Mouse (Mus musculus) embryonic facial prominence, embryonic 11.5 days (tissue): ENCODE results near the gene Laptm4a. TPM values are rescaled to one million over a fixed set of nuclear protein-coding genes. Genes with fewer than 3 reads are reported as not detected.
A peak's percentile ranks its signal among the peaks of the same experiment; 100 is the strongest.

Experiments used
- ATAC-seq: fragments of 200-750 bp; cut with Nextera tagmentation; replicated peaks from 2 replicates; pipeline ENCODE4 v1.8.0; 2017; ENCODE audit warnings: low read depth; ENCODE audit not compliant: insufficient number of reproducible peaks, low FRiP score, low TSS enrichment
- DNase-seq: peaks from one replicate; pipeline ENCODE4 v3.0.0-alpha.2; 2015; ENCODE audit warnings: low spot score
- H3K27ac ChIP-seq: fragments of 300-500 bp; sonication (generic); replicated peaks from 2 replicates; pipeline ENCODE4 v1.5.1; 2014; ENCODE audit warnings: mild to moderate bottlenecking, low read depth, low read length, control low read depth
- H3K27me3 ChIP-seq: fragments of 300-500 bp; sonication (generic); 2 replicates; pipeline ENCODE4 v1.6.1; 2014; ENCODE audit warnings: mild to moderate bottlenecking, low read length, moderate library complexity, mixed read lengths; ENCODE audit not compliant: control insufficient read depth, insufficient read depth
- H3K36me3 ChIP-seq: fragments of 300-500 bp; sonication (generic); replicated peaks from 2 replicates; pipeline ENCODE4 v1.6.1; 2014; ENCODE audit warnings: low read depth, mild to moderate bottlenecking, low read length, moderate library complexity, mixed read lengths; ENCODE audit not compliant: control insufficient read depth, insufficient read depth
- H3K4me1 ChIP-seq: fragments of 300-500 bp; sonication (generic); 2 replicates; pipeline ENCODE4 v1.6.1; 2014; ENCODE audit warnings: low read length, mixed read lengths; ENCODE audit not compliant: control insufficient read depth, insufficient read depth
- H3K4me2 ChIP-seq: fragments of 300-500 bp; sonication (generic); 2 replicates; pipeline ENCODE4 v1.6.1; 2014; ENCODE audit warnings: low read depth, mild to moderate bottlenecking, control low read depth, low read length, moderate library complexity
- H3K4me3 ChIP-seq: fragments of 300-500 bp; sonication (generic); 2 replicates; pipeline ENCODE4 v1.5.1; 2014; ENCODE audit warnings: low read depth, low read length, control low read depth
- H3K9ac ChIP-seq: fragments of 300-500 bp; sonication (generic); replicated peaks from 2 replicates; pipeline ENCODE4 v1.6.1; 2014; ENCODE audit warnings: mild to moderate bottlenecking, control low read depth, low read length
- H3K9me3 ChIP-seq: fragments of 300-500 bp; sonication (generic); replicated peaks from 2 replicates; pipeline ENCODE4 v1.6.1; 2016; ENCODE audit warnings: mild to moderate bottlenecking, low read length, inconsistent platforms, mixed read lengths; ENCODE audit not compliant: control insufficient read depth
- WGBS: fragments of 180-500 bp; shearing (Covaris S2); extraction: QIAGEN DNeasy Blood & Tissue Kit; methylation state at CpG from one replicate; pipeline ENCODE4 v1.1.7; 2014; 5-methylcytosine and 5-hydroxymethylcytosine counted together
- polyA plus RNA-seq: library from polyadenylated mRNA; unstranded; fragments of >200 nt; fragmentation: Nextera tagmentation; extraction: Ambion mirVana; gene quantifications from 2 replicates; pipeline ENCODE4 v1.2.1, GENCODE M21; 2014

Gene Laptm4a
- polyA plus RNA-seq, 1 experiment from 2014 or later: 224 TPM

DNA sequence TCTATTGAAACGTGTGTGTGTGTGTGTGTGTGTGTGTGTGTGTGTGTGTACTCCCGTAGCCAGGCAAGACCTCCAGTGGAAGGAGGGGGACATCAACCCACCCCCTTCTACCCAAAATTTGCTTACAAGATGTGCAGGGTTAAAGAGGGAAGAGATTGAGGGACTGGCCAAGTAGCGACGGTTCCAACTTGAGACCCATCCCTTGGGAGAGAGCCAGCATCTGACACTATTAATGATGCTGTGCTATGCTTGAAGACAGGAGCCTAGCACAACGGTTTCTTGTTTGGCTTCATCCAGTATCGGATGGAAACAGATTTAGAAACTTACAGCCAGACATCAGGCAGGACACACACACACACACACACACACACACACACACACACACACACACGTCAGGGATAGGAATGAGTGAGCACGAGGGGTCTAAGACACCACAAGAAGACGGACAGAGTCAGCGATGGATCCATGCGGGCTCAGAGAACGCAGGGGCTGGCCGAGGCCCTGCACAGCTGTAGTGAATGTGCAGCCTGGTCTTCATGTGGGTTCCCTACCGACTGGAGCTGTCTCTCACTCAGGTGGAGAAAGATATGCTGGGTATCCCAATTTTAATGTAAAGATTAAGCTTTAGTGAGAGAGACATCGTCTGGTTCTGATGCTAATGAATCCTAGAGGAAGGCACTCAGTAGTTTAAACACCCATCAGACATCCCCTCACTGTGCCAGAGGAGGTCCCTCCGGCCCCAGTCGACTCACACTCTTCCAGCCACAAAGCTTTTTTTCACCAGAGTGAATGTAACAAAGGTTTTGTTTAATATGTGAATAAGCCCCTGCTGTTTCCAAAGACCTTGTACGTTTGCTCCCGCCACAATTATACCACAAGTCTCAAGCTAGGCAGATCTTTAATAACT, 22.3 kb upstream of the Laptm4a start:
- Histone ChIP-seq H3K9ac (no peak overlapping the region), H3K9me3 (no peaks in the 10 kb centered on the region), H3K4me2 (no peak overlapping the region), H3K27ac (no peak overlapping the region), H3K27me3 (no peaks in the 10 kb centered on the region), H3K4me1 (no peaks in the 10 kb centered on the region; the same call in 1 of the 2 replicates), H3K36me3 (no peaks in the 10 kb centered on the region), H3K4me3 (no peak overlapping the region)
- DNase-seq (peak; percentile 4), ATAC-seq (no peak)
- 54% methylated on average over 19 of the region's 19 CpGs for WGBS

GRCm38 (mm10) chr12:8900107-8900698, 21.3 kb upstream of the Laptm4a start:
- no peaks in the 10 kb centered on the region; the same call in 1 of the 2 replicates for H3K4me1 ChIP-seq
- H3K4me3 ChIP-seq: no peak overlapping the region
- no peak overlapping the region for H3K9ac ChIP-seq
- no peaks in the 10 kb centered on the region for H3K36me3 ChIP-seq
- no peaks in the 10 kb centered on the region for H3K27me3 ChIP-seq
- H3K4me2 ChIP-seq: no peak overlapping the region
- ATAC-seq (no peak), DNase-seq (peak; percentile 48)
- no peak overlapping the region; the same call in 1 of the 2 replicates for H3K27ac ChIP-seq
- 17% methylated on average over 4 of the region's 4 CpGs for WGBS
- no peaks in the 10 kb centered on the region for H3K9me3 ChIP-seq

DNA sequence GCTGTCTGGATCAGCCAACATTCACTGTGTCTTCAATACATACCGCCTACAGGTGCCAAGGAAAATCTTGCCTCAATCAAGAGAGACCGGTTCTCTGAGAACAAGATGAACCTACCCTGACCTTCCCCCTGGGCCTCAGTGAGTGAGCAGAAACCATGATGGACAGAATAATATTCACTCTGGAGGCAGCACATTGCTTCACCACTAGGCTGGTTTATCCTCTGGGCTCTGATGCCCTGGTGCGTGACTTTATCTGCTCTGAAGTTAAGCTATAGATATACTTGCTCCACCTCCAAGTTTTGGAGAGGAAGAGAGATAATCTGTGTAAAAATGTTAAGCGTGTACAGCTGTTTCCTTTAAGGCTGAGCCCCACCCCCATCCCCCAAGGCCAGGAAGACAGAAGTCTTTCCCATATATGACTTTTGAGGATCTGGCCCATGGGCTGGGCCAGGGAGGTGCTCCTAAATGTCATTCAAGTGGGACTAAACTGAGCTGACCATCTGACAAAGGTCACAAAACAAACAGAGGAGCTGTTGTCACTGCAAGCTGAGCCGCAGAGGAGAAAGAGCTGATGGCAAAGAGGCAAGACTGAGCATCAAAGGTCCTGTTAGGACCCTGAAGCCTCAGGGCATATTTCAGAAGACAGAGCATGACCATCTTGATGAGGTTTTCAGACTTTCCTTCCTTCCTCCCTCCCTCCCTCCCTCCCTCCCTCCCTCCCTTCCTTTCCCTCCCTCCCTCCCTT, 20.4 kb upstream of the Laptm4a start:
- ATAC-seq: 0 out of 2 replicates have a peak, but pooled peaks have one; percentile 20
- H3K27me3 ChIP-seq: no peaks in the 10 kb centered on the region
- H3K36me3 ChIP-seq: no peaks in the 10 kb centered on the region
- H3K4me3 ChIP-seq: no peak overlapping the region
- WGBS: 20% methylated on average over 5 of the region's 5 CpGs
- H3K9ac ChIP-seq: no peak overlapping the region
- no peak overlapping the region; the same call in 1 of the 2 replicates for H3K27ac ChIP-seq
- no peak overlapping the region for H3K4me2 ChIP-seq
- no peaks in the 10 kb centered on the region for H3K9me3 ChIP-seq
- H3K4me1 ChIP-seq: no peaks in the 10 kb centered on the region; the same call in 1 of the 2 replicates
- peak; percentile 68 for DNase-seq

GRCm38 (mm10) chr12:8901934-8902333, 19.5 kb upstream of the Laptm4a start:
- H3K9ac ChIP-seq: no peak overlapping the region
- H3K36me3 ChIP-seq: no peaks in the 10 kb centered on the region
- H3K27me3 ChIP-seq: no peaks in the 10 kb centered on the region
- DNase-seq (no peak), ATAC-seq (no peak)
- WGBS: 11% methylated on average over 2 of the region's 2 CpGs
- no peak overlapping the region for H3K4me3 ChIP-seq
- H3K27ac ChIP-seq: no peak overlapping the region
- no peaks in the 10 kb centered on the region; the same call in 1 of the 2 replicates for H3K4me1 ChIP-seq
- H3K9me3 ChIP-seq: no peaks in the 10 kb centered on the region
- no peak overlapping the region for H3K4me2 ChIP-seq

GRCm38 (mm10) chr12:8902479-8902878, 19.0 kb upstream of the Laptm4a start:
- DNase-seq (no peak), ATAC-seq (no peak)
- Histone ChIP-seq H3K9ac (no peak overlapping the region), H3K4me2 (no peak overlapping the region), H3K27me3 (no peaks in the 10 kb centered on the region), H3K4me3 (no peak overlapping the region), H3K4me1 (no peaks in the 10 kb centered on the region; the same call in 1 of the 2 replicates), H3K36me3 (no peaks in the 10 kb centered on the region), H3K27ac (no peak overlapping the region), H3K9me3 (no peaks in the 10 kb centered on the region)
- 27% methylated on average over 3 of the region's 3 CpGs for WGBS

DNA sequence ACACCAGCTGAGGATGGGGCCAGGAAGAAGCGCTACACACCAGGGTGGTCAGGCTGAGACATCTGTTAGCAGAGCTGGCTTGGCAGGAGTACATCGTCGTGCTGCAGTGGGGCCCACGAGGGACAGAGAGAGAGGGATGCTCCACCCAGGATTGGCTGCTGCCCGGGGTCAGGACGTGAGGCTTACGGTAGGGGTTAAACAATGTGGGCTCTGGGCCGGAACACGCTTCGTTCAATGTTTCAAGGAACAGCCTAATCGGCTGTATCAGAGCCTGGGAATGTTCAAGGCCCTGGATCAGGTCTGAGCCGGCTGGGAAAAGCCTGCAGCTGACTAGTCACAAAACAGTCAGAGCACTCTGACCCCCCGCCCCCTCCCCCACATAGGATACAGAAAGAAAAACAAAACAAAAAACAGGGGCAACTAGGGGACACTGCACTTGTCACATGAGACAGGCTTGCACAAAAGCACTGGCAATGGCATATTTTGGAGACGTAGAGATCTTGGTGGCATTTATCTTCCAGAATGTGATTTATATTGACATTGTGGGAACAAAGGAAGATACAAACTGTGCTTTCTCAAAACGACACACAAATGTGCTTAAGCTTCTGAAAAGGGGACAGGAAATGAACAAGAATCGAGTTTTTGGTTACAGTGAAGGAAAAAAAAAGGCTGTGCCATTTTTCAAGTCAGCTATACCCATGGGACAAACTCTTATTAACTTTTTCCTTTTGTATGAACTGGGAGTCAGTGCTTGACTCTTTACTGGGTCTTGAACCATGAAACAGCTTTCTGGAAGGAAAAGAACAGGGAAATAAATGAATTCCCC, 8.4 kb upstream of the Laptm4a start:
- DNase-seq (peak; percentile 81), ATAC-seq (peak; percentile 78)
- WGBS: 4% methylated on average over 16 of the region's 16 CpGs
- Histone ChIP-seq H3K4me2 (no peak overlapping the region), H3K27me3 (no peaks in the 10 kb centered on the region), H3K9me3 (no peaks in the 10 kb centered on the region), H3K4me3 (no peak overlapping the region), H3K4me1 (peaks cover 5% of the 10 kb centered on the region), H3K27ac (peak overlapping the region; percentile 47), H3K9ac (peak overlapping the region; percentile 33; the same call in 1 of the 2 replicates), H3K36me3 (no peaks in the 10 kb centered on the region)

GRCm38 (mm10) chr12:8913701-8914340, 7.6 kb upstream of the Laptm4a start:
- Histone ChIP-seq H3K9ac (peak overlapping the region; percentile 1; the same call in 1 of the 2 replicates), H3K27me3 (no peaks in the 10 kb centered on the region), H3K9me3 (no peaks in the 10 kb centered on the region), H3K4me1 (peaks cover 5% of the 10 kb centered on the region), H3K27ac (peak overlapping the region; percentile 47), H3K4me2 (no peak overlapping the region), H3K36me3 (no peaks in the 10 kb centered on the region), H3K4me3 (no peak overlapping the region)
- ATAC-seq: peak; percentile 85
- 24% methylated on average over 9 of the region's 9 CpGs for WGBS
- DNase-seq: peak; percentile 89
